Comparison of ENCODE assay signal across 9 mouse cellular contexts in genomic region chr10:40970601-40971245, GRCm38 (mm10).
DNase-seq lines count a peak whose midpoint lies in the region; TF ChIP-seq lines count a peak whose summit lies in the region.
"Had no signal": no experiment of that assay in that cellular context is flagged by ENCODE, and none has a peak within 500 bp of the region (broad histone marks: within the 10 kb centered on the region; RNA-seq: fewer than 3 reads in every experiment).

No protein-coding gene starts in this region.

- H3K4me1 ChIP-seq in cortical plate, adult 2 months (ENCODE audit: control insufficient read depth, insufficient read depth, low read length): peaks cover 6% of the 10 kb centered on the region; the same call in 1 of the 2 replicates
- H3K4me1 ChIP-seq: liver, embryonic 15.5 days had no signal

- TF ChIP-seq CTCF in cortical plate, adult 2 months (IDR thresholded peaks at IDR 0.05; ENCODE audit: extremely low read depth, insufficient read depth, low read length): peak; percentile 55
- peak; percentile 26 for TF ChIP-seq CTCF in left cerebral cortex, adult 2 months (IDR thresholded peaks at IDR 0.05)

- H3K27ac ChIP-seq in cortical plate, adult 2 months (ENCODE audit: insufficient read depth, low read length): no peak overlapping the region
- H3K27ac ChIP-seq in left cerebral cortex, adult 2 months: no peak overlapping the region; the same call in 1 of the 2 replicates
- H3K27ac ChIP-seq: liver, embryonic 15.5 days had no signal

- intact Hi-C loops in left cerebral cortex, adult 2 months (cut with DNase I): loop anchor here (1.0 to 5.0 kb wide), 2 partner anchors 88 to 332 kb away; partner anchors contain the start of genes Cdc40 and Wasf1

- no peak for TF ChIP-seq POLR2A in cortical plate, adult 2 months (IDR thresholded peaks at IDR 0.05; ENCODE audit: extremely low read depth, insufficient read depth, low read length)

- H3K4me3 ChIP-seq in cortical plate, adult 2 months (ENCODE audit: insufficient read depth, low read length): no peak overlapping the region
- H3K4me3 ChIP-seq in left cerebral cortex, adult 2 months: no peak overlapping the region
- H3K4me3 ChIP-seq: liver, embryonic 15.5 days had no signal

- peak; percentile 35 for DNase-seq in layer of hippocampus, adult 11-12 months (ENCODE audit: low spot score)
- no peak for DNase-seq in layer of hippocampus, postnatal 25 days (ENCODE audit: extremely low spot score in 1 of 2, low spot score in 1 of 2)
- peak; percentile 51 to 54 for DNase-seq in left cerebral cortex, adult 2 months (ENCODE audit: extremely low spot score in 1 of 2, low spot score in 2 of 2)
- DNase-seq in right cerebral cortex, postnatal 25 days: peak; percentile 45
- DNase-seq in kidney, adult 8-10 months: no peak
- no peak for DNase-seq in kidney, adult 9 months
- DNase-seq: embryo, embryonic 11 days had no signal

Comparison
In these comparisons a context has a peak if more than half of its experiments do, and no peak if none do; other contexts are left out.
1. DNase-seq: peak in layer of hippocampus, adult 11-12 months (single experiment), left cerebral cortex, adult 2 months (2 of 2) and right cerebral cortex, postnatal 25 days (single experiment); none in layer of hippocampus, postnatal 25 days (0 of 2), kidney, adult 8-10 months (0 of 2) and kidney, adult 9 months (single experiment).